Mouse (Mus musculus): ENCODE measurements at regions not wholly inside any gene's neighbourhood (a gene's known extent, or its start where the extent isn't known, plus 50 kb on each side); places are given as distances from the start of the nearest gene placed in this dataset.

DNA sequence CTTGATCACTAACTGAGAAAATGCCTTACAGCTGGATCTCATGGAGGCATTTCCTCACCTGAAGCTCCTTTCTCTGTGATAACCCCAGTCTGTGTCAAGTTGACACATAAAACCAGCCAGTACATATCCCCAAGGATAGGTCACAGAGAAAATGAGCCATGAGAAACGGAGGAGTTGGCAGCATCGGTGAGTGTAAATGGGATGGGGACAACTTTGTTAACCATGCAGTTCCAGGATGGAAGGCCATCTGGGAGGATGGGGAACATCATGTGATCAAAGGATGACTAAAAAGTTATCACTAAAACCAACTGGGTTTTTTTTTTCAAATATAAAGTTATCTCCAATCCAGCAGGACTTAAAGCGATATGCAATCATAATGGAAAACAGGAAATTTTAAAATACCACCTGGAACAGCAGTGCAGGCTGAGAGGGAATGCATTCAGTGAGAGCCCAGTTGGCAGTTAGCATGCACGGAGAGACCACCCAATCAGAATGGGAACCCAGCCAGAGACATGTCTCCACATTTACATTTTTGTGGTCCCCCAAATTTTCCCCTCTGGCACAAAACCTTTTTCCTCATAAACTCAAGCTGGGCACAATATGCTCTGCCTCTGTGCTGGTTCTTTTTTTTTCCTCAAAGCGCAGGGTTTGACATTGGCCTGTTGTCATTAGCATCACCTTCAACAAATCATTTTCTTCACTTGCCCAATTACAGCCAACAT lies 475.7 kb downstream of the Rapgef2 start:
- H3K27ac ChIP-seq: no peak overlapping the region
- no peak overlapping the region for H3K4me3 ChIP-seq
- no peaks in the 10 kb centered on the region for H3K9me3 ChIP-seq
- no peaks in the 10 kb centered on the region for H3K36me3 ChIP-seq
- 86% methylated on average over 5 of the region's 5 CpGs for WGBS
- H3K27me3 ChIP-seq (ENCODE audit: insufficient read depth, poor library complexity, severe bottlenecking): no peaks in the 10 kb centered on the region
- no peaks in the 10 kb centered on the region for H3K4me1 ChIP-seq
- no peak for DNase-seq (ENCODE audit: low spot score)

DNA sequence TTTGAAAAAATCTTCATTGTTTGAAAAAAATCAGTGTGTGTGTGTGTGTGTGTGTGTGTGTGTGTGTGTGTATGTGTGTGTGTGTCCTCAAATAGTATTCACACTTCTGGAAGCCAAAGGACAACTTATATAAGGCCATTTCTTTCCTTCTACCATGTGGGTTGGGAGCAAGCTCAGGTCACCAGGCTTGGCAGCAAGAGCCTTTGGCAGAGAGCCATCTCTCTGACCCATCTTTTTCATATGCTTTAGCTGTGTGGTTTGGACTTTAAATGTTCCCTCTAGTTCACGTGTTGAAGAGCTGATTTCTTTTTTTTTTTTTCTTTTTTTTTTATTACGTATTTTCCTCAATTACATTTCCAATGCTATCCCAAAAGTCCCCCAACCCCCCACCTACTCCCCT lies 483.1 kb downstream of the Rapgef2 start:
- Histone ChIP-seq H3K36me3 (no peaks in the 10 kb centered on the region), H3K4me3 (no peak overlapping the region), H3K27ac (no peak overlapping the region), H3K9me3 (no peaks in the 10 kb centered on the region), H3K27me3 (ENCODE audit: insufficient read depth, poor library complexity, severe bottlenecking) (no peaks in the 10 kb centered on the region), H3K4me1 (no peaks in the 10 kb centered on the region)
- 61% methylated on average over 2 of the region's 2 CpGs for WGBS
- no peak for DNase-seq (ENCODE audit: low spot score)

DNA sequence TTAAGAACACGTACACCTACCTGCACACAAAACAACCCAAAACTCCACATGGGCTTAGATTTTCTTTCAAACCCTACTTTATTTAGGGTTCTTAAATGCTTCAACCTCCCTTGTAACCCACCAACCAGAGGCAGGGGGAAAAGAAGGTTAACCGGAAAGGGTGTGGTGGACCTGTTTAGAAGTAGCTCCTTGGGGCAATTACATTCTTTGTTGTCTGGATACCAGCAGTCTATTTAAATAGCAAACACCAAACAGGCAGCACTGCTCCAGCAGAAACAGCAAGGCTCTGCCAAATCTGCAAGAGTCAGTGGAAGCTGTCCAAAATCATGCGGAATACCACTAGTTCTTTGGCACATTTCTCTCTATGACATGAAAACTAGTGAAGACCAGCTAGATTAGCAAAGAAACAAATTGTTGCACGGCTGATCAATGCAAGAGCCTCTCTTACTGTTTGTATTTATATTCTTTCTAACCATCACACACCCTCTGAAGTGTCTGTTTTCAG lies 490.3 kb downstream of the Rapgef2 start:
- Histone ChIP-seq H3K9me3 (no peaks in the 10 kb centered on the region), H3K27ac (no peak overlapping the region), H3K36me3 (no peaks in the 10 kb centered on the region), H3K27me3 (ENCODE audit: insufficient read depth, poor library complexity, severe bottlenecking) (no peaks in the 10 kb centered on the region), H3K4me3 (no peak overlapping the region), H3K4me1 (no peaks in the 10 kb centered on the region)
- 83% methylated on average over 4 of the region's 4 CpGs for WGBS
- DNase-seq (ENCODE audit: low spot score): no peak

DNA sequence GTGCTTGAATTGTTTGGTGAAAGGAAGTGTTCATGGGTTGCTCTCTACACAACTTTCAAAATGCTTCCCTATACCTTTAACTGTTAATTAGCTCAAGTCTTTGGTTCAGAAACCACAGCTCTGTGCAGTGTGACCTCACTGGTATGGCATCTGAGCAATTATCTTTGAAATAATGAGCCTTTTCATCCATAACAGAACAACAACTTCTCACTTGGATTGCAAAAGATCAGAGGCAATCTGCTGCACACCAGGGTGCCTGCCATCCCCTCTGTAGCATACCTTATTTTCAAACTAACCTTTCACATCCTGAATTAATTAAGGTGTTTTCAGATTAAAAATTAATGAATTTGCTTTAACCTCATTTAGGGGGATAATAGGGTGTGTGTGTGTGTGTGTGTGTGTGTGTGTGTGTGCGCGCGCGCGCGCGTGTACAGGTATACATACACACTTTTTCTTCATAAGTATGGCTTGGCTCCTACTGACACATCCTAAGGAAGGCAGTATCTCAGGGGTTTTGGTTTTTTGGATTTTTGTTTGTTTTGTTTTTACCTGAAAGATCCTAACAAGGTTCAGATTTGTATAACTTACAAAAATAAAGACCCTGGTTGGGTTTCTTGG lies 493.8 kb downstream of the Rapgef2 start:
- Histone ChIP-seq H3K27ac (no peak overlapping the region), H3K4me3 (no peak overlapping the region), H3K4me1 (no peaks in the 10 kb centered on the region), H3K9me3 (no peaks in the 10 kb centered on the region), H3K27me3 (ENCODE audit: insufficient read depth, poor library complexity, severe bottlenecking) (no peaks in the 10 kb centered on the region), H3K36me3 (no peaks in the 10 kb centered on the region)
- WGBS: over 99% methylated on average over 7 of the region's 7 CpGs
- no peak for DNase-seq (ENCODE audit: low spot score)

DNA sequence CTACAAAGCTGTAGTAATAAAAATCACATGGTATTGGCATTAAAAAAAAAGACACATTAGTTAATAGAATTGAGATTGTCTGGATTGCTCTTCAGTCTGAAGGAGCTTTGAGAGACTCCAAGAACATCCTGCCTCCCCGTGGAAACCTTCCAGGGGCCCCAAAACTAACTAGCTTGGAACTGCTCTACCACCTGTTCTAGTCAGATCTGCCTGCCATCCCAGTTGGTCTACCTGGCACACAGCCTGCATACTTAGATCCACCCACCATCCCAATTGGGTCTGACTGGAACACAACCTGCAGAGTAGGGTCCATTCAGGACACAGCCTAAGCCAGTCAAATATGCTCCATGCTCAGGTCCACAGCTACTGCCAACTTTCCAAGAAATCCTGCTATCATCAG lies 503.6 kb downstream of the Rapgef2 start:
- H3K4me1 ChIP-seq: no peaks in the 10 kb centered on the region
- no peaks in the 10 kb centered on the region for H3K27me3 ChIP-seq (ENCODE audit: insufficient read depth, poor library complexity, severe bottlenecking)
- no peak overlapping the region for H3K4me3 ChIP-seq
- H3K9me3 ChIP-seq: no peaks in the 10 kb centered on the region
- DNase-seq (ENCODE audit: low spot score): no peak
- no peaks in the 10 kb centered on the region for H3K36me3 ChIP-seq
- H3K27ac ChIP-seq: no peak overlapping the region
- WGBS: 90% methylated on average over 1 of the region's 1 CpGs

DNA sequence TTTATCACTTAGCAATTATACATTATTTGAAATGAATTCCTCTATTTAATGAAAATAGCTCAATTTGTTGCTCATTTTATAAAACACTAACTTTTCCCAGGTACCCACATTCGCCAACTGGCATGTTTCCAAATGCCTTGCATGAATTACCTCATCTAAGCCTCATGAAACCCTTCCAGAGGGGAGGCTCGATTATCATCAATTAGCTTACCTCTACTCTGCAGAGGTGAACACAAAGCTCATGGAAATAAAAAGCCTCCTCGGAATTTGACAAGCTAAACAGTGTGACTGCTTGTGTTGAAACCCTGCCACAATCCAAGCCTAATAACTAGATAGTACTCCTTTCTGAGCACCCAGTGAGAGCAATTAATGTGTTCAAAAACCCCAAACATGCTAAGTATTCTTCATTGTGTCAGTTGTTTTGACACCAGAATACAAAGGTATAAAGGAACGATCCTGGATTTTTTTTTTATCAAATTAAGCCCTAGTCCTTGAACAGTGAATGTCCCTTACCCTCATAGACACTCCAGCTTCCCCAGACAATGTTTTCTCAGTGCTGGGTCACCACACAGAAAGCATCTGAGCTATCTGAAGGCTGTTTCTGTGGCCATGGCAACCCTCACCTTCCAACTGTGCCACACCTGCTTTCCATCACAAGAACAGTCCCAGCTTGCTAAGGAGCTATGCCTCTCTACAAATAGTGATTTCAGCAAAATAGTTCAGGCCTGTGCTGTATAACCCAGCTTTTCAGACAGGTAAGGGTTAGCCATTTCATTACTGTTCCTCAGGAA lies 530.4 kb downstream of the Rapgef2 start:
- DNase-seq (ENCODE audit: low spot score): no peak
- Histone ChIP-seq H3K36me3 (no peaks in the 10 kb centered on the region), H3K4me1 (no peaks in the 10 kb centered on the region), H3K9me3 (no peaks in the 10 kb centered on the region), H3K4me3 (no peak overlapping the region), H3K27me3 (ENCODE audit: insufficient read depth, poor library complexity, severe bottlenecking) (no peaks in the 10 kb centered on the region), H3K27ac (no peak overlapping the region)
- 74% methylated on average over 4 of the region's 4 CpGs for WGBS

DNA sequence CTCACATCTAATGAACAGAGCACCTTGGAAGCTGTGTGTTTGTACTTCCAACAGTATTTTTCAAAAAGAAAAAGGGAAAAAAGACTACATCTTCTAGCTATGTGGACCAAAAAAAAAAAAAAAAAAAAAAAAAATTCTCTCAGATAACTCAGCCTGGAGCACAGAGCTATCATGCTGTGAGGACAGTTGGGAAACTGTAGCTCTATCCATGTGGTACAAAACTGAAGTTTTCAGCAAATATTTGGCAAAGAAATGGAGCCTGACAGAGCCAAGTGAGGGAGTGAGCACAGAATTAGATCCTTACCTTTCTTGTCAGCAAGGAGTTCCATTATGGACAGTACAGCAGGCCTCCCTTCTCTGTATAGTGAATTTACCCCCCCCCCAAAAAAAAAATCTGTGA lies 550.2 kb downstream of the Rapgef2 start:
- no peak for DNase-seq (ENCODE audit: low spot score)
- no peaks in the 10 kb centered on the region for H3K9me3 ChIP-seq
- no peak overlapping the region for H3K4me3 ChIP-seq
- H3K27ac ChIP-seq: no peak overlapping the region
- H3K27me3 ChIP-seq (ENCODE audit: insufficient read depth, poor library complexity, severe bottlenecking): no peaks in the 10 kb centered on the region
- no peaks in the 10 kb centered on the region for H3K4me1 ChIP-seq
- no peaks in the 10 kb centered on the region for H3K36me3 ChIP-seq

DNA sequence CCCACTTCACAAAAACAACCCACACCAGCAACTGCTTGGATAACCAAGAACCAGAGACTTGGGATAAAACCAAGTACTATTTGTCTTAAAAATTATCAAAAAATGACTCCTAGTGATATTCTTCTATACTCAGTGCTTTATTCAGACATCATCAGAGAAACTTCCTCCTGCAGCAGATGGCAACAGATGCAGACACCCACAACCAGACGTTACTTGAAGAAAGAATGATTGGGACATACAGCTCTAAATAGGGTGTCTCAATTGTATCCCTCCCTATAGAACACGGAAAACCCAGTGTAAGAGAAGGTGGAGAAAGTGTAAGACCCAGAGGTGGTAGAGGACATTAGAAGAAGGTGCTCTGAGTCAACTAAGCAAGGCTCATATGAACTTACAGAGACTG lies 569.6 kb downstream of the Rapgef2 start:
- Histone ChIP-seq H3K4me1 (no peaks in the 10 kb centered on the region), H3K36me3 (no peaks in the 10 kb centered on the region), H3K9me3 (no peaks in the 10 kb centered on the region), H3K27me3 (ENCODE audit: insufficient read depth, poor library complexity, severe bottlenecking) (no peaks in the 10 kb centered on the region), H3K27ac (no peak overlapping the region), H3K4me3 (no peak overlapping the region)
- 76% methylated on average over 2 of the region's 2 CpGs for WGBS
- DNase-seq (ENCODE audit: low spot score): no peak

DNA sequence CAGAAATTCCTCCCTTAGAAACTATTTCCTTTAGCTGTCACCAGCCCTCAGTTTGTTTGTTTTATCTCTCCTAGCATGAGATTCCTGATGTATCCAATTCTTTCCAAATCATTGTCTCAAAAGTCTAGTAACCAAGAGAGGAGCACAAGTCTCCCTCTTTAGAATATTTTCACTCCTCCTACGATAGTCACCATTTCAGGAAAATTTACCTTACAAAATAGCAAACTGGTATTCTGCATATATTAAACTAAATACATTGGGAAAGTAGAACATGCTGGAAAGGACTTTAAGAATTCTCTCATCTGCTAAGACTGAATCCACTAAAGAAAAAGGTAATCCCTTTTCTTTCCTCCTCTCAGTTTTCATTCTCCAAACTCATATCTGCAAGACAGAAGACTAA lies 578.6 kb downstream of the Rapgef2 start:
- H3K27ac ChIP-seq: no peak overlapping the region
- H3K27me3 ChIP-seq (ENCODE audit: insufficient read depth, poor library complexity, severe bottlenecking): no peaks in the 10 kb centered on the region
- H3K4me3 ChIP-seq: no peak overlapping the region
- H3K9me3 ChIP-seq: no peaks in the 10 kb centered on the region
- no peak for DNase-seq (ENCODE audit: low spot score)
- H3K4me1 ChIP-seq: no peaks in the 10 kb centered on the region
- 80% methylated on average over 1 of the region's 1 CpGs for WGBS
- no peaks in the 10 kb centered on the region for H3K36me3 ChIP-seq

DNA sequence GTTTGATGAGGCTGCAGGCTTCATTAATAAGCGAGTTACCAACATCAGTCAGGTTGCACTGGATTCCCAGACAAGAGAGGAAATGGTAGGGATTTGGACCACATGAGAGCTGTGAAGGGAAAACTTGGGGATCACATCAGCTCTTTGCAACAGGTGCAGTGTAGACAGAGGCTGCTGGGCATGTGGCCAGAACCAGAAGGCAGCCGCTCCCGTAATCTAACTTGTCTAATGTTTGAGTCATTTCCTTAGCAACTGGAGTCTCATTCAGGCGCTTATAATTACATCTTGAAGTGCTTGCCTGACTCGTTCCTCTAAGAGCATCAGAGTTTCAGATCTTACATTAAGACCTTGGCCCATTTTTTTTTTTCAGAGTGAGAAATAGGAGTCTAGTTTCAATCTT lies 587.4 kb downstream of the Rapgef2 start:
- Histone ChIP-seq H3K4me3 (no peak overlapping the region), H3K36me3 (no peaks in the 10 kb centered on the region), H3K27ac (no peak overlapping the region), H3K4me1 (no peaks in the 10 kb centered on the region), H3K27me3 (ENCODE audit: insufficient read depth, poor library complexity, severe bottlenecking) (no peaks in the 10 kb centered on the region), H3K9me3 (no peaks in the 10 kb centered on the region)
- 56% methylated on average over 5 of the region's 5 CpGs for WGBS
- DNase-seq (ENCODE audit: low spot score): no peak

DNA sequence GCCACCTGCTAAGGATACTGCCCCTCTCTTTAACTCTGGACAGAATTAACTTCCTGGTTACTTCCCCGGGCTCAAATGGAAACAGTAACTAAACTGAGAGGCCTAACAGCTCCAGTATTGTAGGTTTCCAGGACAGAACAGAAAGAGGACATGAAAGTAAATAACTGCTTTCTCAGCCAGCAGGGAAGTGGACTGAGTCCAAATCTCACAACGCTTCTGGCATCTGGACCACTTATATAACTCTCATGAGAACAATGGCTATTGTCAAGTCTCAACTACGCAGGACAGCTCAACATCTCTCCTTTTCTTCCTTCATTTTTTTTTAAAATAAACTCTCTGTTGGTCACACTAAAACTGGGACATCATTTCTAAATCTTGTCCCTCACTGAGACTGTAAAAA lies 594.8 kb downstream of the Rapgef2 start:
- 64% methylated on average over 3 of the region's 3 CpGs for WGBS
- DNase-seq (ENCODE audit: low spot score): no peak
- Histone ChIP-seq H3K27ac (no peak overlapping the region), H3K27me3 (ENCODE audit: insufficient read depth, poor library complexity, severe bottlenecking) (no peaks in the 10 kb centered on the region), H3K4me3 (no peak overlapping the region), H3K4me1 (no peaks in the 10 kb centered on the region), H3K36me3 (no peaks in the 10 kb centered on the region), H3K9me3 (no peaks in the 10 kb centered on the region)

DNA sequence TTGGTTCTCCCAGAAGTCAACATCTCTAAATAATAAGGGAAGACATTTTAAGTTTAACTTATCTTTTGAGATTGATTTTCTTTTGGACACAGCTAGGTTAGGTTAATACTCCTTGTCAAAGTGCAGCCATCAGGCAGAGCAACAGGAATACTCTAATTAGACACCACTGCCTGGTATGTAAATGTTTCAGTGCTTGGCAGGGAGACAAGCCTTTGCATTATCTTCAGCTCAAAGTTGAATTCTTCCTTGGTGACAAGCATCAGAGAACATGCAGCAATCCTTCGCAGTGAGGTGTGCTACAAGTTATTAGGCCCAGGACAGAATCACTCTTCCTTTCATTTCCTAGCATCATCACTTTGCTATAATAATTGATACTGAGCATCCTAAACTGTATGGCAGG lies 608.7 kb downstream of the Rapgef2 start:
- no peak for DNase-seq (ENCODE audit: low spot score)
- WGBS: 74% methylated on average over 1 of the region's 1 CpGs
- no peaks in the 10 kb centered on the region for H3K9me3 ChIP-seq
- no peak overlapping the region for H3K4me3 ChIP-seq
- H3K4me1 ChIP-seq: no peaks in the 10 kb centered on the region
- no peak overlapping the region for H3K27ac ChIP-seq
- H3K36me3 ChIP-seq: no peaks in the 10 kb centered on the region
- H3K27me3 ChIP-seq (ENCODE audit: insufficient read depth, poor library complexity, severe bottlenecking): no peaks in the 10 kb centered on the region

DNA sequence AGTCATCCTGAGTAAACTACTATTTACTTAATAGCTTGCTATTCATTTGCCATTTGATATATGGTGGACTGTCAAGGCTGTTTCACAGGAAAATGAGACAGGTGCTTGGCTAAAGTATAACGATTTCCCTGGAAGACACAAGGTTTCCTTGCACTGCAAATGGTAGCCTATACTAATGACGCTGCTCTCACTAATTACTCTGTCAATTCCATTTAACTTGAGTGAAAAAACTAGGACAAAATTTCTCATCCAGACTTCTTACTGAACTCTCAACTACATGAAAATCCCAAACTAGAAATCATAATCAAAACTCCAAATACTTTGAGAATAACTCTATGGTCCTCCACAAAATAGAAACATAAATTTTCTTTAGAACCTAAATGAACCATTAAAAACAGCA lies 609.5 kb downstream of the Rapgef2 start:
- H3K4me1 ChIP-seq: no peaks in the 10 kb centered on the region
- no peak for DNase-seq (ENCODE audit: low spot score)
- no peaks in the 10 kb centered on the region for H3K9me3 ChIP-seq
- H3K27me3 ChIP-seq (ENCODE audit: insufficient read depth, poor library complexity, severe bottlenecking): no peaks in the 10 kb centered on the region
- WGBS: 81% methylated on average over 2 of the region's 2 CpGs
- no peaks in the 10 kb centered on the region for H3K36me3 ChIP-seq
- no peak overlapping the region for H3K27ac ChIP-seq
- H3K4me3 ChIP-seq: no peak overlapping the region

Data from heart, embryonic 10.5 days (tissue).